Mouse (Mus musculus) megakaryocyte, embryonic 14.5 days (primary cell): ENCODE data around the gene Snx25. TPM values are rescaled to one million over a fixed set of nuclear protein-coding genes. Genes with fewer than 3 reads are reported as not detected.

Source experiments
- H3K27me3 ChIP-seq: replicated peaks from 2 replicates; pipeline ENCODE3; 2012; ENCODE audit warnings: inconsistent platforms
- H3K36me3 ChIP-seq: replicated peaks from 2 replicates; pipeline ENCODE3; 2012; ENCODE audit warnings: low read length, inconsistent platforms, mixed read lengths
- H3K4me1 ChIP-seq: 2 replicates; pipeline ENCODE4 v1.6.1; 2012; ENCODE audit warnings: inconsistent platforms
- H3K4me3 ChIP-seq: replicated peaks from 2 replicates; pipeline ENCODE3; 2012; ENCODE audit warnings: moderate library complexity, mild to moderate bottlenecking, inconsistent platforms
- H3K9me3 ChIP-seq: 2 replicates; pipeline ENCODE4 v1.6.1; 2012; ENCODE audit warnings: inconsistent platforms
- FLI1 ChIP-seq: IDR thresholded peaks from 2 replicates; pipeline ENCODE4 v1.6.1; 2012; ENCODE audit warnings: low read length, inconsistent platforms, mixed read lengths
- GATA1 ChIP-seq: IDR thresholded peaks from 3 replicates; pipeline ENCODE4 v1.6.1; 2012; ENCODE audit warnings: mixed read lengths, low read length, inconsistent platforms, borderline replicate concordance
- polyA plus RNA-seq: library from polyadenylated mRNA; stranded (reverse); fragments of >175 nt; gene quantifications from 2 replicates; pipeline ENCODE4 v1.2.3, GENCODE M21; 2012; ENCODE audit warnings: low replicate concordance; ENCODE audit not compliant: insufficient read depth

Snx25 gene
- polyA plus RNA-seq, 1 experiment = 16.6 TPM

- no peaks in the 10 kb centered on the region for H3K9me3 ChIP-seq
- H3K4me1 ChIP-seq = 0 out of 2 replicates have a peak, but pooled peaks cover 3% of the 10 kb centered on the region
- H3K4me3 ChIP-seq = no peak overlapping the region
- no peak for TF ChIP-seq GATA1
- no peak for TF ChIP-seq FLI1
- no peaks in the 10 kb centered on the region for H3K27me3 ChIP-seq
- peaks cover 85% of the 10 kb centered on the region for H3K36me3 ChIP-seq
These were observed 59.1 kb downstream of the Snx25 start for GRCm38 (mm10) chr8:46092667-46093360.

GRCm38 (mm10) chr8:46083141-46083540, 68.8 kb downstream of the Snx25 start:
- Histone ChIP-seq H3K9me3 (no peaks in the 10 kb centered on the region), H3K4me1 (peaks cover 30% of the 10 kb centered on the region), H3K4me3 (no peak overlapping the region), H3K36me3 (peaks cover 74% of the 10 kb centered on the region), H3K27me3 (no peaks in the 10 kb centered on the region)
- TF ChIP-seq GATA1 (no peak), FLI1 (no peak)

GRCm38 (mm10) chr8:46081030-46081429, 70.9 kb downstream of the Snx25 start:
- Histone ChIP-seq H3K9me3 (no peaks in the 10 kb centered on the region), H3K27me3 (no peaks in the 10 kb centered on the region), H3K4me3 (no peak overlapping the region), H3K4me1 (peaks cover 30% of the 10 kb centered on the region), H3K36me3 (peaks cover 66% of the 10 kb centered on the region)
- TF ChIP-seq GATA1 = no peak
- no peak for TF ChIP-seq FLI1

GRCm38 (mm10) chr8:46078866-46079265, 73.1 kb downstream of the Snx25 start:
- H3K9me3 ChIP-seq = no peaks in the 10 kb centered on the region
- TF ChIP-seq GATA1 (no peak), FLI1 (no peak)
- H3K27me3 ChIP-seq = no peaks in the 10 kb centered on the region
- H3K36me3 ChIP-seq = peaks cover 75% of the 10 kb centered on the region
- peaks cover 27% of the 10 kb centered on the region for H3K4me1 ChIP-seq
- no peak overlapping the region for H3K4me3 ChIP-seq

- no peaks in the 10 kb centered on the region for H3K27me3 ChIP-seq
- H3K4me3 ChIP-seq = no peak overlapping the region
- H3K9me3 ChIP-seq = peaks cover 12% of the 10 kb centered on the region
- no peak for TF ChIP-seq FLI1
- no peak for TF ChIP-seq GATA1
- H3K4me1 ChIP-seq = peaks cover 17% of the 10 kb centered on the region
- peaks cover 87% of the 10 kb centered on the region for H3K36me3 ChIP-seq
These were observed 76.7 kb downstream of the Snx25 start for GRCm38 (mm10) chr8:46075223-46075622.

GRCm38 (mm10) chr8:46073540-46074140, 78.3 kb downstream of the Snx25 start:
- peaks cover 79% of the 10 kb centered on the region for H3K36me3 ChIP-seq
- H3K4me3 ChIP-seq = no peak overlapping the region
- H3K9me3 ChIP-seq = peaks cover 12% of the 10 kb centered on the region
- peaks cover 9% of the 10 kb centered on the region for H3K4me1 ChIP-seq
- no peak for TF ChIP-seq GATA1
- no peaks in the 10 kb centered on the region for H3K27me3 ChIP-seq

GRCm38 (mm10) chr8:46072798-46073197, 79.2 kb downstream of the Snx25 start:
- peaks cover 4% of the 10 kb centered on the region; the same call in 1 of the 2 replicates for H3K4me1 ChIP-seq
- H3K9me3 ChIP-seq = peaks cover 12% of the 10 kb centered on the region
- TF ChIP-seq FLI1 (no peak), GATA1 (no peak)
- H3K27me3 ChIP-seq = no peaks in the 10 kb centered on the region
- H3K4me3 ChIP-seq = no peak overlapping the region
- peaks cover 80% of the 10 kb centered on the region for H3K36me3 ChIP-seq

GRCm38 (mm10) chr8:46040260-46040659, 111.7 kb downstream of the Snx25 start:
- Histone ChIP-seq H3K9me3 (no peaks in the 10 kb centered on the region), H3K36me3 (peaks cover 96% of the 10 kb centered on the region), H3K4me1 (peaks cover 12% of the 10 kb centered on the region), H3K4me3 (no peak overlapping the region), H3K27me3 (no peaks in the 10 kb centered on the region)
- TF ChIP-seq FLI1 (no peak), GATA1 (no peak)

GRCm38 (mm10) chr8:46039666-46040065, 112.3 kb downstream of the Snx25 start:
- no peak for TF ChIP-seq FLI1
- no peak for TF ChIP-seq GATA1
- peaks cover 12% of the 10 kb centered on the region for H3K4me1 ChIP-seq
- no peaks in the 10 kb centered on the region for H3K27me3 ChIP-seq
- H3K36me3 ChIP-seq = peaks cover 96% of the 10 kb centered on the region
- no peaks in the 10 kb centered on the region for H3K9me3 ChIP-seq
- H3K4me3 ChIP-seq = no peak overlapping the region

- Histone ChIP-seq H3K4me3 (no peak overlapping the region), H3K4me1 (peaks cover 8% of the 10 kb centered on the region), H3K27me3 (no peaks in the 10 kb centered on the region), H3K36me3 (peaks cover 96% of the 10 kb centered on the region), H3K9me3 (no peaks in the 10 kb centered on the region)
- TF ChIP-seq FLI1 (no peak), GATA1 (no peak)
These were observed 115.7 kb downstream of the Snx25 start for GRCm38 (mm10) chr8:46036217-46036616.
